Mouse (Mus musculus) olfactory bulb, adult 2 months (tissue): ENCODE data around the gene Stra6. TPM values are rescaled to one million over a fixed set of nuclear protein-coding genes. Genes with fewer than 3 reads are reported as not detected.

Experiments
- H3K27ac ChIP-seq: fragments of 200-500 bp; 2 replicates; pipeline ENCODE4 v1.5.1; 2012; ENCODE audit warnings: low read depth, low read length; ENCODE audit not compliant: insufficient read depth
- H3K4me1 ChIP-seq: fragments of 200-500 bp; 2 replicates; pipeline ENCODE4 v1.6.1; 2012; ENCODE audit warnings: low read length; ENCODE audit not compliant: control insufficient read depth, insufficient read depth
- H3K4me3 ChIP-seq: fragments of 200-500 bp; 2 replicates; pipeline ENCODE4 v1.5.1; 2012; ENCODE audit warnings: mild to moderate bottlenecking, low read depth, low read length, moderate library complexity; ENCODE audit not compliant: insufficient read depth
- CTCF ChIP-seq: fragments of 200-500 bp; IDR thresholded peaks from 2 replicates; pipeline ENCODE4 v1.5.1; 2012; ENCODE audit warnings: low read depth, mild to moderate bottlenecking, low read length, moderate library complexity; ENCODE audit not compliant: insufficient read depth
- POLR2A ChIP-seq: fragments of 200-500 bp; IDR thresholded peaks from 2 replicates; pipeline ENCODE4 v1.6.1; 2012; ENCODE audit warnings: mild to moderate bottlenecking, low read depth, low read length, moderate library complexity; ENCODE audit not compliant: insufficient read depth
- WGBS: fragments of 180-500 bp; shearing (Covaris S2); methylation state at CpG from one replicate; pipeline ENCODE4 v1.1.7; 2018; 5-methylcytosine and 5-hydroxymethylcytosine counted together
- polyA plus RNA-seq: library from polyadenylated mRNA; stranded (reverse); fragments of >200 nt; gene quantifications from 2 replicates; pipeline ENCODE4 v1.2.4, GENCODE M21; 2012; ENCODE audit warnings: low replicate concordance; ENCODE audit not compliant: missing spikeins, insufficient read depth, insufficient read length

The Stra6 gene
- polyA plus RNA-seq, 1 experiment = not detected

DNA sequence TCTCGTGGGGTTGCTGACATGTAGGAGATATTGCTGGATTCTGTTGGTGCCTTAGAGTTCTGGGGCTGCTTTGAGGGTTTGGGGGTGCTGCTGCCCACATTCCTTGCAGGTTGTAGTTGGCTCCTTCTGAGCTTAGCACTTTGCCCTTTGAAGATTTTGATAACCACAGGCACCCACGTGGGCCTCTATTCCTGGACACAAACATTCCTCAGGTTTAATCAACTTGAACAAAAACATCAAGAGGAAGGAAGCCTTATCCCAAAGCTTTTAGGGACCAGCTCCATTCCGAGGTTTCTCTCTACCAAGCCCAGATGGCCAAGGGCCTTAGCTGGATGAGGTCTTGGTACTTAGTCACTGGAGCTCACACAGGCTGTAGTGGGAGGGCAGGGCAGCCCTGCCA is 67.3 kb downstream of the Stra6 start:
- WGBS = 61% methylated on average over 3 of the region's 3 CpGs
- no peak overlapping the region for H3K27ac ChIP-seq
- peaks cover 13% of the 10 kb centered on the region for H3K4me1 ChIP-seq
- TF ChIP-seq POLR2A (no peak), CTCF (no peak)
- H3K4me3 ChIP-seq = no peak overlapping the region

DNA sequence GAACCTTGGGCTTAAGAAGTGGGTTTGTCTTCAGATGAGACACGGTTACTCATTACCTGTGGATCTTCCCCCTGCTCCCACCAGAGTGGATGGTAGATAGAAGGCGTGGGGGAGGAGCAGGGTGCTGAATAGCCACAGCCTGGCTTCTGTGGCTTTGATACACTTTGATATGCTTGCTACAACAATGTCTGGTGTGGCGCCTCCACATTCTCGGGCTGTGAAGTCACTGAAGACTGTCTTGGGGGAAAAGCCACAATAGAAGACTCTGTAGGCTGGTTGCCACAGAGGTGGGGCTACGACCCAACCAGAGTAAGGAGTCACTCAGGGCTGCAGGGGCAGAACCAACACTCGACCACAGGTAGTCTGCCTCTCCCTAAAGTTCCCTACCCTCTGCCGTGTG is 68.1 kb downstream of the Stra6 start:
- no peak overlapping the region for H3K4me3 ChIP-seq
- H3K4me1 ChIP-seq = peaks cover 13% of the 10 kb centered on the region
- no peak overlapping the region for H3K27ac ChIP-seq
- TF ChIP-seq CTCF (no peak), POLR2A (no peak)
- WGBS = 90% methylated on average over 7 of the region's 7 CpGs

DNA sequence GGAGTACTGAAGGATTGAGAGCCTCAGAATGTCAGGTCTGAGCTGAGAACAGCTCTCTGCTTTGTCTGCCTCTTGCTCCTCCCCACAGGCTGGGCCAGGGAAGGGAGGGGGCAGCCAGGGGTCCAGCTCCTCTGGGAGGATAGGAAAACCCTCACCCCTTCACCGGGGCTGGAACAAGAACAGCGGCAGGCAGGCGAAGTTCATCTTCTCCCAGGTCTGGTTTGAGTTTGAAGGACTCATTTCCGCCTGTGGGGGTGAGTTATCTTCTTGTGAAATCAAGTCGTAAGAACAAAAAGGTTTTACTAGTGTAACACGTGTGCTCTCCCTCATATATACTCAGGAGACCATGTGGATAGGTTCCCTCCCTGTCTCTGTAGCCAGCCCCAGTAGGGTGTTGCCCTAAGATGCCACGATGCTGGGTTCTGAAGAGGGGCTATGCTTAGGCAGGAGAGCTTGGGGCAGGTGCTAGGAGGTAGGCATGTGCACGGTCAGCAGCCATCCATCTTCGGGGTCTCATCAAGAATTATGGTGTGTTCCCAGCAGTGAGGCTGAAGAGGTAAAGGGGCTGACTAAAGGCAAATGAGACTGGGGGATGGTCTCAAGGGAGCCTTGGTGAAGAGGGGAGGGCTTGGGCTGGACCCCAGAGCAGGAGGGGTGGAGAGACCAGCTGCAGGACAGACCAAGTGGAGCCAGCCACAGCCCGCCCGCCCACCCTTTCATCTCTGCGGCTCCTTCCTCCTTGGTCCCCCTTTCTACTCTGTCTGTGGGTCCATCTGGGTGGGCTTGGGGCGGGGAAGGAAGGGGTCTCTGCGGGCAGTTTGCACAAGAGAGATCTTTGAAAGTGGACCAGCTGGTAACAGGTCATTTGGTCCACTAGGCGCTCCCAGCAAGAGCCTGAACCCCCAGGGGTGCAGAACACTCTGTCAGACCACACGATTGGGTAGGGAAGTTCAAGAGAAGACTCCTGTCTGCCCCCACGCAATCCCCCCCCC is 70.6 kb downstream of the Stra6 start:
- peaks cover 13% of the 10 kb centered on the region for H3K4me1 ChIP-seq
- no peak overlapping the region for H3K27ac ChIP-seq
- WGBS = 52% methylated on average over 17 of the region's 17 CpGs
- no peak overlapping the region for H3K4me3 ChIP-seq
- TF ChIP-seq CTCF (no peak), POLR2A (no peak)

DNA sequence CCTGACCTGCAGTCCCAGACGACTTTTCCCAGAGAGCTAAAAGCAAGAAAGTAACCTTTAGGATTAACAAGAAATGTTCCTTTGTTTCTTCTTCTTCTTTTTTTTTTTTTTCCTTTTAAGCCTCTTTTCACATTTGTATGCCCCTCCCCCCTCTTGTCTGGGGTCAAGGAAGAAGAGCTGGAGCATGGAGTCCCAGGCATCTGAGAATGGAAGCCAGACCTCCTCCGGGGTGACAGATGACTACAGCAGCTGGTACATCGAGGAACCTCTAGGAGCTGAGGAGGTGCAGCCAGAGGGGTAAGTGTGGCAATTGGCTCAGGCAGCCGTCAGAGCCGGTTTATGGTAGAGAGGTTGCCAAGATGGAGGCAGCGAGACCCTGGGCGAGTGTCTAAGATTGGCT is 71.3 kb downstream of the Stra6 start:
- no peak for TF ChIP-seq CTCF
- no peak for TF ChIP-seq POLR2A
- Histone ChIP-seq H3K4me3 (no peak overlapping the region), H3K27ac (no peak overlapping the region), H3K4me1 (peaks cover 11% of the 10 kb centered on the region)
- 52% methylated on average over 7 of the region's 7 CpGs for WGBS

- Histone ChIP-seq H3K4me3 (no peak overlapping the region), H3K27ac (no peak overlapping the region), H3K4me1 (peaks cover 11% of the 10 kb centered on the region)
- TF ChIP-seq POLR2A (no peak), CTCF (no peak)
- 76% methylated on average over 2 of the region's 2 CpGs for WGBS
These were observed 72.3 kb downstream of the Stra6 start for GRCm38 (mm10) chr9:58135921-58136321.

- peaks cover 5% of the 10 kb centered on the region; the same call in 1 of the 2 replicates for H3K4me1 ChIP-seq
- WGBS = 45% methylated on average over 6 of the region's 6 CpGs
- H3K27ac ChIP-seq = no peak overlapping the region
- no peak for TF ChIP-seq CTCF
- no peak overlapping the region for H3K4me3 ChIP-seq
These were observed 76.4 kb downstream of the Stra6 start for GRCm38 (mm10) chr9:58139947-58140346.

GRCm38 (mm10) chr9:58143419-58143818 is 79.8 kb downstream of the Stra6 start:
- no peak overlapping the region for H3K4me3 ChIP-seq
- H3K27ac ChIP-seq = no peak overlapping the region
- TF ChIP-seq POLR2A (no peak), CTCF (no peak)
- H3K4me1 ChIP-seq = peaks cover 6% of the 10 kb centered on the region
- whole genome bisulfite sequencing = 63% methylated on average over 7 of the region's 7 CpGs

GRCm38 (mm10) chr9:58144664-58145063 is 81.1 kb downstream of the Stra6 start:
- H3K4me1 ChIP-seq = peaks cover 6% of the 10 kb centered on the region
- no peak overlapping the region for H3K4me3 ChIP-seq
- TF ChIP-seq POLR2A (no peak), CTCF (no peak)
- H3K27ac ChIP-seq = no peak overlapping the region
- WGBS = 79% methylated on average over 1 of the region's 1 CpGs

- Histone ChIP-seq H3K4me3 (no peak overlapping the region), H3K4me1 (peaks cover 6% of the 10 kb centered on the region), H3K27ac (no peak overlapping the region)
- TF ChIP-seq CTCF (no peak), POLR2A (no peak)
- 80% methylated on average over 5 of the region's 5 CpGs for WGBS
These were observed 81.8 kb downstream of the Stra6 start for GRCm38 (mm10) chr9:58145417-58145816.

DNA sequence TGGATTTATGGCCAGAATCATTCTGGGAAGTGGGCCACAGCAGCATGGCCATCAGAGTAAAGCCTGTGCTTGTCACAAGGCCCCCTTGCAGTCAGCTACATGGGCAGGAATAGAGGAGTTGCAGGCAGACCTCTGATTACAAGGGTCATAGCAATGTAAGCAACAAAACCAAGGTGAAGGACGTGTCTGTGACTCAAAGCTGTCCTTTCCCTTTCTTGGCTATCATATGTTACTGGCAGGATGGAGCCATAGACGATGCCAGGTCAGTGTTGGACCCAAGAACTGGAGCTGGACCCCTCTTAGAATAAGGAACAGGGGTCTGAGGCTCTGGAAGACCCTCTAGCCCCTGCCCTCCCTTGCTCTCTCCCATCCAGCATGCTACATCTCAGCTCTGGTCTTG is 85.2 kb downstream of the Stra6 start:
- WGBS = 87% methylated on average over 2 of the region's 2 CpGs
- peaks cover 14% of the 10 kb centered on the region for H3K4me1 ChIP-seq
- TF ChIP-seq CTCF (no peak), POLR2A (no peak)
- H3K4me3 ChIP-seq = no peak overlapping the region
- no peak overlapping the region for H3K27ac ChIP-seq
